Mouse (Mus musculus) lung, postnatal 0 days (tissue): ENCODE data around the gene Ndufv1.
A peak's percentile ranks its signal among the peaks of the same experiment; 100 is the strongest.

ENCODE experiments used
- CTCF ChIP-seq: IDR thresholded peaks from 2 replicates; pipeline ENCODE4 v1.5.1; 2016; ENCODE audit warnings: antibody characterized with exemption, mild to moderate bottlenecking
- EP300 ChIP-seq: IDR thresholded peaks from 2 replicates; pipeline ENCODE4 v1.6.1; 2016; ENCODE audit warnings: antibody characterized with exemption, mild to moderate bottlenecking, control low read depth

DNA sequence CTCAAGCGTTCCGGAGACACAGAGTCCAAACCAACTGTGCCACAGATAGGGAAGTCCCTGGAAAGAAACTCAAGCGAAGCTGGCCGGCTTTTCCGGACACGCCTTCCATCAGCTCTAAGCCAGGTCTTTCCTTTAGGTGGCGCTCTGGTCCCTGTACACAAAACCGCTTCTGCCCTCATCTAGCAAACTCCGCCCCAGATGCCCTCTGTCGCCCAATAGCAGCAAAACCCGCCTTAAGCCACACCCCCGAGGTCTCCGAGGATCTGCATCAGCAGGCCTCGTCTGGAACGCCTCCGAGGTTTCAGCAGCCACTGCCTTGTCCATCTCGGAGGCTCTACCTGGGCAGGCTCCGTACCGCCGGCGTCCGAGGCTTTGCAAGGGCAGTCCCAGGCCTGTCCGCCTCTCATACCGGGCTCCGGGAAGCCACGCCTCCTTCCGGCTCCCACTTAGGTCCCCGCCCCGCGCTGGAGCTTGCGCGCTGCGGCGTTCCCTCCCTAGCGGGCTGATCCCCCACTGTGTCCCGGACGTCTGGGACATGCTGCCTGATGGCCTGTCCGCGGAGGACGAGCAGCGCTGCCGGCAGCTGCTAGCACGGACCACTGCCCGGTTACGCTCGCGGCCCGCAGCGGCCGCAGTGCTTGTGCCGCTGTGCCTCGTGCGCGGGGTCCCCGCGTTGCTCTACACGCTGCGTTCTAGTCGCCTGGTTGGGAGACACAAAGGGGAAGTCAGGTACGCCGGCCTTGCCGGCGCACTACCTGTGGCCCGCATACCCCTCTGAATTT, 12.3 kb downstream of the Ndufv1 start, which contains the start of the genes Nudt8 and Gm49405:
- TF ChIP-seq CTCF, result peak; percentile 89
- no peak for TF ChIP-seq EP300
